Comparison of ENCODE assay signal across 22 mouse cellular contexts in genomic region chr7:119957421-119957820, GRCm38 (mm10).
DNase-seq lines count a peak whose midpoint lies in the region; ATAC-seq and TF ChIP-seq lines count a peak whose summit lies in the region.
"Had no signal": no experiment of that assay in that cellular context is flagged by ENCODE, and none has a peak within 500 bp of the region (broad histone marks: within the 10 kb centered on the region; RNA-seq: fewer than 3 reads in every experiment).

No protein-coding gene starts in this region.

- no peak for ATAC-seq in kidney, embryonic 15.5 days (replicated peaks; ENCODE audit: low FRiP score)
- no peak for ATAC-seq in lung, embryonic 14.5 days (ENCODE audit: insufficient read depth)
- ATAC-seq: CD4-positive, CD25-positive, alpha-beta regulatory T cell, adult 4 months; forebrain, embryonic 13.5 days; forebrain, embryonic 16.5 days had no signal

- H3K4me3 ChIP-seq in kidney, embryonic 15.5 days (replicated peaks): no peak overlapping the region
- H3K4me3 ChIP-seq in lung, embryonic 14.5 days (ENCODE audit: low read depth, low read length): no peak overlapping the region
- H3K4me3 ChIP-seq: forebrain, embryonic 10.5 days; forebrain, embryonic 13.5 days; heart, adult 2 months; heart, embryonic 10.5 days; heart, embryonic 13.5 days; hindbrain, embryonic 12.5 days; hindbrain, embryonic 15.5 days had no signal

- no peaks in the 10 kb centered on the region for H3K9me3 ChIP-seq in kidney, embryonic 15.5 days (replicated peaks)
- no peaks in the 10 kb centered on the region for H3K9me3 ChIP-seq in lung, embryonic 14.5 days (ENCODE audit: low read depth, low read length)
- H3K9me3 ChIP-seq: forebrain, embryonic 10.5 days; forebrain, embryonic 13.5 days; heart, embryonic 10.5 days; heart, embryonic 13.5 days; hindbrain, embryonic 12.5 days; hindbrain, embryonic 15.5 days had no signal

- H3K4me2 ChIP-seq in kidney, embryonic 15.5 days: no peak overlapping the region
- H3K4me2 ChIP-seq in lung, embryonic 14.5 days: no peak overlapping the region
- H3K4me2 ChIP-seq: forebrain, embryonic 13.5 days; heart, embryonic 13.5 days; hindbrain, embryonic 12.5 days; hindbrain, embryonic 15.5 days had no signal

- H3K4me1 ChIP-seq in kidney, embryonic 15.5 days: no peaks in the 10 kb centered on the region
- H3K4me1 ChIP-seq in lung, embryonic 14.5 days (ENCODE audit: insufficient read depth): no peaks in the 10 kb centered on the region
- H3K4me1 ChIP-seq: forebrain, embryonic 10.5 days; forebrain, embryonic 13.5 days; hindbrain, embryonic 12.5 days; hindbrain, embryonic 15.5 days had no signal

- DNase-seq in kidney, adult 8-10 months: peak; percentile 35 to 41
- DNase-seq in lung, embryonic 14.5 days: peak; percentile 5
- no peak for DNase-seq in lung, postnatal 14 days
- peak; percentile 41 to 46 for DNase-seq in kidney, postnatal 36 days
- no peak for DNase-seq in cerebellum, adult 18-20 months
- DNase-seq: adrenal gland, adult 2 months; cerebellum, adult 11-12 months; cerebellum, adult 9-10 months; cerebellum, postnatal 14 days; gastrocnemius, postnatal 10 days; gastrocnemius, postnatal 36 days; heart, adult 2 months; heart, postnatal 14 days had no signal

- no peaks in the 10 kb centered on the region for H3K36me3 ChIP-seq in kidney, embryonic 15.5 days
- H3K36me3 ChIP-seq in lung, embryonic 14.5 days (ENCODE audit: insufficient read depth): no peaks in the 10 kb centered on the region
- H3K36me3 ChIP-seq: forebrain, embryonic 10.5 days; heart, embryonic 10.5 days; heart, embryonic 13.5 days; hindbrain, embryonic 12.5 days; hindbrain, embryonic 15.5 days had no signal

- no peaks in the 10 kb centered on the region for H3K27me3 ChIP-seq in kidney, embryonic 15.5 days
- no peaks in the 10 kb centered on the region for H3K27me3 ChIP-seq in lung, embryonic 14.5 days (ENCODE audit: insufficient read depth, low read length)
- H3K27me3 ChIP-seq: forebrain, embryonic 13.5 days; heart, embryonic 13.5 days; hindbrain, embryonic 12.5 days; hindbrain, embryonic 15.5 days had no signal

- no peak overlapping the region for H3K9ac ChIP-seq in kidney, embryonic 15.5 days
- H3K9ac ChIP-seq in lung, embryonic 14.5 days: no peak overlapping the region
- H3K9ac ChIP-seq: forebrain, embryonic 13.5 days; heart, embryonic 13.5 days; hindbrain, embryonic 12.5 days; hindbrain, embryonic 15.5 days had no signal

- no peak overlapping the region for H3K27ac ChIP-seq in kidney, embryonic 15.5 days
- no peak overlapping the region for H3K27ac ChIP-seq in lung, embryonic 14.5 days (ENCODE audit: low read depth)
- H3K27ac ChIP-seq: forebrain, embryonic 10.5 days; forebrain, embryonic 13.5 days; heart, adult 2 months; heart, embryonic 10.5 days; heart, embryonic 13.5 days; hindbrain, embryonic 12.5 days; hindbrain, embryonic 15.5 days had no signal

- TF ChIP-seq CTCF in lung, embryonic 14.5 days (IDR thresholded peaks at IDR 0.05; ENCODE audit: low read depth): no peak

Comparison
In these comparisons a context has a peak if more than half of its experiments do, and no peak if none do; other contexts are left out.
1. DNase-seq: peak in kidney, adult 8-10 months (2 of 2), lung, embryonic 14.5 days (single experiment) and kidney, postnatal 36 days (2 of 2); none in lung, postnatal 14 days (single experiment) and cerebellum, adult 18-20 months (0 of 2).